Mouse (Mus musculus): ENCODE data around the gene Rasgef1c. TPM values are rescaled to one million over a fixed set of nuclear protein-coding genes. Genes with fewer than 3 reads are reported as not detected.

Rasgef1c gene
- polyA plus RNA-seq (2015; fragmentation: Nextera tagmentation; extraction: Ambion mirVana) = not detected in 2 replicates

GRCm38 (mm10) chr11:49901659-49902458 lies at the start of gene Rasgef1c:
Gene Rasgef1c, plus strand, starts transcription at chr11:49901835.
- ATAC-seq (peak; percentile 91), DNase-seq (ENCODE audit: low spot score) (peak; percentile 64)

DNA sequence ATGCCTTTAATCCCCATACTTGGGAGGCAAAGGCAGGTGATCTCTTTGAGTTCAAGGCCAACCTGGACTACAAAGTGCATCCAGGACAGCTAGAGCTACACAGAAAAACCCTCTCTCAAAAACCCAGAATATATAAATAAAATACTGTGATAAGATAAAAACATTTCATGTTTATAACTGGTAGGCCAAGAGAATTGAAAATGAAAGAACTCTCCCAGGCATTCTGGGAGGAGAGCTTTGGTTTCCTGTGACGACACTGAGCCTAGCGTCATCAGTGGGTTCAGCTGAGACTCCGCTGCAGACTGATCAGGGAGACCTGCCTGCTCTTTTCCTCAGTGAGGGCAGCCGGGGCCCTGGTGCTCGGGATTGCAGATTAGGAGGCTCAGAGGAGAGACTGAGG lies 46.5 kb upstream of the Rasgef1c start:
- Histone ChIP-seq H3K9ac (replicated peaks; ENCODE audit: low read depth) (no peak overlapping the region), H3K9me3 (ENCODE audit: low read length) (no peaks in the 10 kb centered on the region), H3K4me1 (ENCODE audit: insufficient read depth, low read depth, low read length) (no peaks in the 10 kb centered on the region), H3K27ac (ENCODE audit: low read length) (no peak overlapping the region), H3K4me2 (replicated peaks; ENCODE audit: low read depth, low read length) (no peak overlapping the region), H3K4me3 (ENCODE audit: low read depth, low read length) (no peak overlapping the region), H3K36me3 (ENCODE audit: insufficient read depth, low read length) (peaks cover 3% of the 10 kb centered on the region; the same call in 1 of the 2 replicates), H3K27me3 (replicated peaks; ENCODE audit: insufficient read depth, low read length) (no peaks in the 10 kb centered on the region)
- DNase-seq (ENCODE audit: low spot score) (no peak), ATAC-seq (no peak)
- WGBS = 61% methylated on average over 5 of the region's 5 CpGs
- TF ChIP-seq CTCF (IDR thresholded peaks at IDR 0.05) (no peak), EP300 (IDR thresholded peaks at IDR 0.05) (no peak)

More at GRCm38 (mm10) chr11:49901659-49902458, at the start of gene Rasgef1c:
- H3K4me1 ChIP-seq (ENCODE audit: insufficient read depth, low read depth, low read length) = 0 out of 2 replicates have a peak, but pooled peaks cover 2% of the 10 kb centered on the region
- H3K4me2 ChIP-seq (replicated peaks; ENCODE audit: low read depth, low read length) = peak within 1 kb of the TSS; percentile 100
- WGBS = 7% methylated on average over 62 of the region's 99 CpGs
- TF ChIP-seq CTCF (IDR thresholded peaks at IDR 0.05) = peak; percentile 70
- TF ChIP-seq EP300 (IDR thresholded peaks at IDR 0.05) = no peak
- no peaks in the 10 kb centered on the region for H3K36me3 ChIP-seq (ENCODE audit: insufficient read depth, low read length)
- H3K27ac ChIP-seq (ENCODE audit: low read length) = no peak within 1 kb of the TSS
- H3K27me3 ChIP-seq (replicated peaks; ENCODE audit: insufficient read depth, low read length) = peaks cover 18% of the 10 kb centered on the region; the same call in 1 of the 2 replicates
- H3K4me3 ChIP-seq (ENCODE audit: low read depth, low read length) = peak within 1 kb of the TSS; percentile 49
- H3K9ac ChIP-seq (replicated peaks; ENCODE audit: low read depth) = peak within 1 kb of the TSS; percentile 9; the same call in 1 of the 2 replicates
- no peaks in the 10 kb centered on the region for H3K9me3 ChIP-seq (ENCODE audit: low read length)

DNA sequence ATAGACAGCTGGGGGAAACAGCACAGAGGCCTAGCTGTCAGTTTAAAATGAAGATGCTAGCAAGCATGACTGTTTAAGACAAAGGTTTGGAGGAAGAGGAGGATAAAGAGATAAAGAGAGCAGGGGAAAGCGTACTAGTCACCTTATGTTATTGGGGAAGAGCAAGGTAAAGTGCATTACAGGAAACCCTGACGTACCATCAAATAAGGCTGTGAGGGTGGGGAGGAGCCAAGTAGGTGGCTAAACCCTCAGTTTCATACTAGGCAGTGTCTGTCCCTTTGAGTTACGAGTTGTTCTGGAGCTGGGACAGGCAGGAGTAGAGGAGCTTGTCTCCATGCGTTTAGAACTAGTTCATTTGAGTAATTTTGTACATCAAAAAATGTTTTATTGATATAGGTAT lies 40.5 kb upstream of the Rasgef1c start:
- no peak overlapping the region for H3K9ac ChIP-seq (replicated peaks; ENCODE audit: low read depth)
- H3K27ac ChIP-seq (ENCODE audit: low read length) = no peak overlapping the region
- no peaks in the 10 kb centered on the region for H3K27me3 ChIP-seq (replicated peaks; ENCODE audit: insufficient read depth, low read length)
- peaks cover 4% of the 10 kb centered on the region; the same call in 1 of the 2 replicates for H3K36me3 ChIP-seq (ENCODE audit: insufficient read depth, low read length)
- TF ChIP-seq CTCF (IDR thresholded peaks at IDR 0.05) = no peak
- TF ChIP-seq EP300 (IDR thresholded peaks at IDR 0.05) = no peak
- ATAC-seq = no peak
- WGBS = 80% methylated on average over 4 of the region's 4 CpGs
- no peak for DNase-seq (ENCODE audit: low spot score)
- H3K9me3 ChIP-seq (ENCODE audit: low read length) = no peaks in the 10 kb centered on the region
- H3K4me1 ChIP-seq (ENCODE audit: insufficient read depth, low read depth, low read length) = no peaks in the 10 kb centered on the region; the same call in 1 of the 2 replicates
- no peak overlapping the region for H3K4me3 ChIP-seq (ENCODE audit: low read depth, low read length)
- H3K4me2 ChIP-seq (replicated peaks; ENCODE audit: low read depth, low read length) = no peak overlapping the region

DNA sequence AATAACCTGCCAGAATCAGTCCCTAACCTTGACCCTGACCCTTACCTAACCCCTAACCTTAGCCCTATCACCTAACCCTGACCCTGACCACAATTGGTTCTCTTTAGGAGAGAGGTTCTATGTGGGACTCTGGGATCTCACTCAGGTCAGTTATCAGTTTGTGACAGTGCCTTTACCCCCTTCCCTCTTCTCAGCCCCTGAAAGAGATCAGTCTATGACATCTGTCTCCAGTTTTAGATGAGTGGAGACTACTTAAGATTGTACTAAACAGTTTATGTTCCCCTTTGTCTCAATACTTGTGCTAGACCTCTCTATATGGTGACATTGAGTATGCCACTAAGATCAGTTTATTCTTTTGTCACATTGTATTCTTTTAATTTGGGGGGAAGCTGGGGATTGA lies 37.7 kb upstream of the Rasgef1c start:
- H3K4me1 ChIP-seq (ENCODE audit: insufficient read depth, low read depth, low read length) = no peaks in the 10 kb centered on the region; the same call in 1 of the 2 replicates
- ATAC-seq (no peak), DNase-seq (ENCODE audit: low spot score) (no peak)
- H3K9me3 ChIP-seq (ENCODE audit: low read length) = no peaks in the 10 kb centered on the region
- peaks cover 4% of the 10 kb centered on the region; the same call in 1 of the 2 replicates for H3K36me3 ChIP-seq (ENCODE audit: insufficient read depth, low read length)
- no peak for TF ChIP-seq CTCF (IDR thresholded peaks at IDR 0.05)
- TF ChIP-seq EP300 (IDR thresholded peaks at IDR 0.05) = no peak
- no peak overlapping the region for H3K4me2 ChIP-seq (replicated peaks; ENCODE audit: low read depth, low read length)
- H3K27ac ChIP-seq (ENCODE audit: low read length) = no peak overlapping the region
- H3K9ac ChIP-seq (replicated peaks; ENCODE audit: low read depth) = no peak overlapping the region
- no peak overlapping the region for H3K4me3 ChIP-seq (ENCODE audit: low read depth, low read length)
- no peaks in the 10 kb centered on the region for H3K27me3 ChIP-seq (replicated peaks; ENCODE audit: insufficient read depth, low read length)

GRCm38 (mm10) chr11:49867320-49867719 lies 34.3 kb upstream of the Rasgef1c start:
- Histone ChIP-seq H3K9me3 (ENCODE audit: low read length) (no peaks in the 10 kb centered on the region), H3K27ac (ENCODE audit: low read length) (no peak overlapping the region), H3K4me2 (replicated peaks; ENCODE audit: low read depth, low read length) (no peak overlapping the region), H3K4me3 (ENCODE audit: low read depth, low read length) (no peak overlapping the region), H3K4me1 (ENCODE audit: insufficient read depth, low read depth, low read length) (no peaks in the 10 kb centered on the region), H3K27me3 (replicated peaks; ENCODE audit: insufficient read depth, low read length) (no peaks in the 10 kb centered on the region), H3K36me3 (ENCODE audit: insufficient read depth, low read length) (peaks cover 4% of the 10 kb centered on the region; the same call in 1 of the 2 replicates), H3K9ac (replicated peaks; ENCODE audit: low read depth) (no peak overlapping the region)
- ATAC-seq (no peak), DNase-seq (ENCODE audit: low spot score) (no peak)
- TF ChIP-seq EP300 (IDR thresholded peaks at IDR 0.05) (no peak), CTCF (IDR thresholded peaks at IDR 0.05) (no peak)
- 83% methylated on average over 5 of the region's 5 CpGs for WGBS

DNA sequence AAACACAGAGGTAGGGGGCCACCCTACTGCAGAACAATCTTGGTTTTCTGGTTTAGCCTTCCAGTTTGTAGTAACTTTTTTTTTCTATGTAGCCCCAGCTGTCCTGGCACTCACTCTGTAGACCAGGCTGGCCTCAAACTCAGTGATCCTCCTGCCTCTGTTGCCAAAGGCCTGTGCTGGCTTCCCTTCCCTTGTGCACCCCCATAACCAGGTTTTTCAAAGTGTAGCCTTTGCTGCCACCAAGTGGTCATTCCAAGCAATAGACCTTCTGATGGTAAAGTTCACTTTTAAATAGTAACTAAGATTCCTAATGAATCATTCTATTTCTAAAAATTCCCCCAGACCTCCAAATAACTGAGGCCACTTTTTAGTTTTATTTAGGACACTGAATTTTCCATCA lies 31.9 kb upstream of the Rasgef1c start:
- Histone ChIP-seq H3K9me3 (ENCODE audit: low read length) (no peaks in the 10 kb centered on the region), H3K4me3 (ENCODE audit: low read depth, low read length) (no peak overlapping the region), H3K27me3 (replicated peaks; ENCODE audit: insufficient read depth, low read length) (no peaks in the 10 kb centered on the region), H3K4me1 (ENCODE audit: insufficient read depth, low read depth, low read length) (no peaks in the 10 kb centered on the region), H3K36me3 (ENCODE audit: insufficient read depth, low read length) (no peaks in the 10 kb centered on the region; the same call in 1 of the 2 replicates), H3K9ac (replicated peaks; ENCODE audit: low read depth) (no peak overlapping the region), H3K4me2 (replicated peaks; ENCODE audit: low read depth, low read length) (no peak overlapping the region), H3K27ac (ENCODE audit: low read length) (no peak overlapping the region)
- ATAC-seq (peak; percentile 55), DNase-seq (ENCODE audit: low spot score) (peak; percentile 76)
- TF ChIP-seq CTCF (IDR thresholded peaks at IDR 0.05) (peak; percentile 83), EP300 (IDR thresholded peaks at IDR 0.05) (no peak)
